Mouse (Mus musculus): ENCODE measurements at regions not wholly inside any gene's neighbourhood (a gene's known extent, or its start where the extent isn't known, plus 50 kb on each side); places are given as distances from the start of the nearest gene placed in this dataset.

DNA sequence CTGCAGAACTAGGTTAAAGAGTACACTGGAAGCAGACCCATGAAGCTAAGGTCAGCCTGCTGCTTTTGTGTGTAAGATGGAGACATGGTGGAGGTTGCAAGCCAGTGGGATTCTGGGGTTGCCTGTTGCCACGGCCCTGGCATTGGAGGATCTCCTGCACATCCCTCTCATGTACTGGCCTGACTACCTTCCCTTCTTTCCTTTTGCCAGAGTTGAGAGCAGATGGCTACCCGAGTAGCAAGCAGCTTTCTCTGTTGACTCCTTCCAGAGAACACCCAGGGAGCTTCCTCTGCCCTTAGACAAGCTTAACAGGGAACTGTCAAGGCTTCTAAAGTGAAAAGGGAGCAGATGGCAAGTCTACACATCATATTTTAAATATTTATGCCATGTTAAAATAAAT is 102.1 kb downstream of the 4930444P10Rik start:
- Histone ChIP-seq H3K4me3 (ENCODE audit: insufficient read depth in 1 of 2, low read depth in 2 of 2, low read length in 2 of 2) (no peak overlapping the region), H3K9ac (replicated peaks) (no peak overlapping the region), H3K36me3 (replicated peaks; ENCODE audit: control insufficient read depth, insufficient read depth, low read depth) (no peaks in the 10 kb centered on the region), H3K9me3 (ENCODE audit: control insufficient read depth, low read length) (no peaks in the 10 kb centered on the region), H3K4me2 (ENCODE audit: low read depth) (no peak overlapping the region), H3K27ac (no peak overlapping the region), H3K4me1 (replicated peaks; ENCODE audit: control insufficient read depth in 2 of 2, insufficient read depth in 2 of 2, low read length in 1 of 2) (no peaks in the 10 kb centered on the region), H3K27me3 (ENCODE audit: control insufficient read depth, insufficient read depth, low read length) (no peaks in the 10 kb centered on the region)
- WGBS (ENCODE audit: insufficient replicate concordance): 33% methylated on average over 2 of the region's 2 CpGs
- TF ChIP-seq EP300 (IDR thresholded peaks at IDR 0.05; ENCODE audit: low read depth) (no peak), CTCF (IDR thresholded peaks at IDR 0.05; ENCODE audit: low read depth) (no peak)
- no peak for ATAC-seq (ENCODE audit: insufficient read depth)
- DNase-seq (ENCODE audit: low read depth in 3 of 3, low spot score in 3 of 3): no peak

DNA sequence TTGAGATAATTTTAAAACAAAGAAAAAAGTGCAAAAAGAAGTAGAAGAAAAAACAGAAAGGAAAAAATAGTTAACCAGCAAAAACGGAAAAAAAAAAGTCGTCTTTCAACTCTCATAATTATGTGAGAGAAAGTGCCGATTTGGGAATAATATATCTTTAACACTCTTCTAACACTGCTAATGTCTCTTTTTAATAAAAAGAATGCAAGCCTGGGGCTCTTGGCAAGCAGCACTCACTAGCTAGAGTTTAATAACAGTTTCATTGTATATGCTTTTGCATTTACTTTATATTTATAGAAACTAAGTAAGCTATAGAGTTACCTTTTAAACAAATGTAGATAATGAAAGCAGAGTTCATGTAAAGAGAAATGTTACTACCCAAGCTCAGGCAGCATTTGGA is 107.5 kb downstream of the 4930444P10Rik start:
- 64% methylated on average over 3 of the region's 3 CpGs for WGBS (ENCODE audit: insufficient replicate concordance)
- TF ChIP-seq EP300 (IDR thresholded peaks at IDR 0.05; ENCODE audit: low read depth) (no peak), CTCF (IDR thresholded peaks at IDR 0.05; ENCODE audit: low read depth) (no peak)
- H3K9ac ChIP-seq (replicated peaks): no peak overlapping the region
- no peak overlapping the region for H3K4me3 ChIP-seq (ENCODE audit: insufficient read depth in 1 of 2, low read depth in 2 of 2, low read length in 2 of 2)
- no peaks in the 10 kb centered on the region for H3K27me3 ChIP-seq (ENCODE audit: control insufficient read depth, insufficient read depth, low read length)
- ATAC-seq (ENCODE audit: insufficient read depth): no peak
- H3K36me3 ChIP-seq (replicated peaks; ENCODE audit: control insufficient read depth, insufficient read depth, low read depth): no peaks in the 10 kb centered on the region
- no peak overlapping the region for H3K27ac ChIP-seq
- H3K4me1 ChIP-seq (replicated peaks; ENCODE audit: control insufficient read depth in 2 of 2, insufficient read depth in 2 of 2, low read length in 1 of 2): no peaks in the 10 kb centered on the region
- no peak for DNase-seq (ENCODE audit: low read depth in 3 of 3, low spot score in 3 of 3)
- no peaks in the 10 kb centered on the region for H3K9me3 ChIP-seq (ENCODE audit: control insufficient read depth, low read length)
- H3K4me2 ChIP-seq (ENCODE audit: low read depth): no peak overlapping the region

DNA sequence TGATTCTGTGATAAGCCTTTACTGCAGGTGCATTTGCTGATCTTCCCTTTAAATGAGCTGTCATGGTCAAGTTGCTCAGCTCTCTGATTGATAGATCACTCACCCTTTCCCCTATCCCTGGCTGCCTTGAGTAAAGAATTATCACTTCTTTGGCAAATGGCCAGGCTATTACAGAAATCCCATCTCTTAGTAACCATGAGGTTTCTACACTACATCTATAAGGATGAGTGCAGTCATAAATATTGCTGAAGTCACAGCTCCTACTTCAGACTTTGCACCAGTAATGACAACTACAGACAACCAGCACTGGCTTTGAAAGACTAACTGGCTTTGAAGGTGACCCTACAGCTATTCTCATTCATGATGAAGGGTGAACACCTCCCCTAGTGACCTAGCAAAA is 113.8 kb downstream of the 4930444P10Rik start:
- TF ChIP-seq CTCF (IDR thresholded peaks at IDR 0.05; ENCODE audit: low read depth) (no peak), EP300 (IDR thresholded peaks at IDR 0.05; ENCODE audit: low read depth) (no peak)
- Histone ChIP-seq H3K9me3 (ENCODE audit: control insufficient read depth, low read length) (no peaks in the 10 kb centered on the region), H3K4me1 (replicated peaks; ENCODE audit: control insufficient read depth in 2 of 2, insufficient read depth in 2 of 2, low read length in 1 of 2) (no peaks in the 10 kb centered on the region), H3K4me2 (ENCODE audit: low read depth) (no peak overlapping the region), H3K27me3 (ENCODE audit: control insufficient read depth, insufficient read depth, low read length) (no peaks in the 10 kb centered on the region), H3K4me3 (ENCODE audit: insufficient read depth in 1 of 2, low read depth in 2 of 2, low read length in 2 of 2) (no peak overlapping the region), H3K27ac (no peak overlapping the region), H3K9ac (replicated peaks) (no peak overlapping the region), H3K36me3 (replicated peaks; ENCODE audit: control insufficient read depth, insufficient read depth, low read depth) (no peaks in the 10 kb centered on the region)
- ATAC-seq (ENCODE audit: insufficient read depth): no peak
- no peak for DNase-seq (ENCODE audit: low read depth in 3 of 3, low spot score in 3 of 3)

DNA sequence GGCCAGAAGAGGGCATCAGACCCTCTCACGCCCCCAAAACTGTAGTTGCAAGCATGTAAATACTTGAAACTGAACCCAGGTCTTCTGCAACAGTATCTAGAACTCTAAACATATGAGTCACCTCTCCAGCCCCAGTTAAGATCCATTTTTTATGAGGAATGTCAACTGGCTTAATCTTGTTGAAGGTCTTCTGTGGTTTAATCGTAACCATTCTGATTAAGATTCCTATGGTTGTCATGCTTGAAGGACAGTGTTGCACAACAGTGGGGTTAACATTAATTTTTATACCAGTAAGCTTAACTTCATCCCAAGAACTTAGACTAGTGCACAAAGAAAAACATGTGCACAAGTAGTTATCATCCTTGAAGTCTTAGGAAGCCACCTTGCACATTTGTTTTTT is 133.5 kb downstream of the 4930444P10Rik start:
- H3K4me3 ChIP-seq (ENCODE audit: insufficient read depth in 1 of 2, low read depth in 2 of 2, low read length in 2 of 2): no peak overlapping the region
- 54% methylated on average over 2 of the region's 2 CpGs for WGBS (ENCODE audit: insufficient replicate concordance)
- no peak overlapping the region for H3K27ac ChIP-seq

DNA sequence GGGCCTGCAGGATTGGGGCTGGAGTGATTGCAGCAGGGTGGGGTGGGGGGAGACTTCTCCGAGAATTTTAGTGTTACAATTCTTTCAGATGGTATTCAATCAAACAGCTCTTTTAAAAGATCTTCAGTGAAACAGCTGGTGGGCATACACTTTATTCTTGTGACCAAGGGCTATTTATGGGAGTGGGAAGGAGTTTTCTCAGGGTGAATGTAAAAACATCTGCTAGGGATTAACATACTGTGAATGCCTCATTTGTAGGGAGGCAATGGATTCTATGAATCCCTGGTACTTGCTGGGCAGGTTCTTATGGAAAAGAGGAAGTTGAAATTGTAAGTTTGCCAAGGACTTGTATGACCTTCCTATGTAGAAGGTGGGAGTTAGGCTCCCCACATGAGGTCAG is 134.5 kb downstream of the 4930444P10Rik start:
- Histone ChIP-seq H3K27ac (no peak overlapping the region), H3K4me1 (replicated peaks; ENCODE audit: control insufficient read depth in 2 of 2, insufficient read depth in 2 of 2, low read length in 1 of 2) (no peaks in the 10 kb centered on the region), H3K4me3 (ENCODE audit: insufficient read depth in 1 of 2, low read depth in 2 of 2, low read length in 2 of 2) (no peak overlapping the region), H3K27me3 (ENCODE audit: control insufficient read depth, insufficient read depth, low read length) (no peaks in the 10 kb centered on the region), H3K36me3 (replicated peaks; ENCODE audit: control insufficient read depth, insufficient read depth, low read depth) (no peaks in the 10 kb centered on the region), H3K4me2 (ENCODE audit: low read depth) (no peak overlapping the region), H3K9me3 (ENCODE audit: control insufficient read depth, low read length) (no peaks in the 10 kb centered on the region), H3K9ac (replicated peaks) (no peak overlapping the region)
- ATAC-seq (ENCODE audit: insufficient read depth) (no peak), DNase-seq (ENCODE audit: low read depth in 3 of 3, low spot score in 3 of 3) (no peak)
- TF ChIP-seq EP300 (IDR thresholded peaks at IDR 0.05; ENCODE audit: low read depth) (no peak), CTCF (IDR thresholded peaks at IDR 0.05; ENCODE audit: low read depth) (no peak)
- 59% methylated on average over 1 of the region's 1 CpGs for WGBS (ENCODE audit: insufficient replicate concordance)

More for the DNA sequence above, 133.5 kb downstream of the 4930444P10Rik start:
- no peak overlapping the region for H3K4me2 ChIP-seq (ENCODE audit: low read depth)
- H3K9me3 ChIP-seq (ENCODE audit: control insufficient read depth, low read length): no peaks in the 10 kb centered on the region
- H3K36me3 ChIP-seq (replicated peaks; ENCODE audit: control insufficient read depth, insufficient read depth, low read depth): no peaks in the 10 kb centered on the region
- H3K27me3 ChIP-seq (ENCODE audit: control insufficient read depth, insufficient read depth, low read length): no peaks in the 10 kb centered on the region
- no peaks in the 10 kb centered on the region for H3K4me1 ChIP-seq (replicated peaks; ENCODE audit: control insufficient read depth in 2 of 2, insufficient read depth in 2 of 2, low read length in 1 of 2)
- DNase-seq (ENCODE audit: low read depth in 3 of 3, low spot score in 3 of 3) (no peak), ATAC-seq (ENCODE audit: insufficient read depth) (no peak)
- no peak overlapping the region for H3K9ac ChIP-seq (replicated peaks)
- no peak for TF ChIP-seq CTCF (IDR thresholded peaks at IDR 0.05; ENCODE audit: low read depth)
- TF ChIP-seq EP300 (IDR thresholded peaks at IDR 0.05; ENCODE audit: low read depth): no peak

DNA sequence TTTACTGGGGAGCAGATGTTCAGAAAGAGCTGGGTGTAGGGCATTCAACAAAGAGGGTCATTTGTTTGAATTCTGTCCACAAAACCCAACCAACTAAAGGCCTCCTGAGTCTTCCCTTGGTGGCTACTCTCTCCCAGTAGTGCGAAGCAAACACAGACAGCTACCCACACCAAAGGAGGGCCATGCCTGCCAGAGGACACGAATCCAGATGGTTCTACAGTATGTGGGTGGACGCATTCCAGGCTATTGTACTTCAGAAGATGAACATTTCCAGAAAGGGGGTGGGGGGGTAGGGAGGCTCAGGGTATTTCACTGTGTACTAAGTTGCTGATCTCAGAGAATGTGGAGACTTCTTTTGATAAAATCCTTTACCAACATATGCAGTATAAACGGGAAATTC is 149.5 kb downstream of the 4930444P10Rik start:
- no peaks in the 10 kb centered on the region for H3K27me3 ChIP-seq (ENCODE audit: control insufficient read depth, insufficient read depth, low read length)
- 57% methylated on average over 4 of the region's 4 CpGs for WGBS (ENCODE audit: insufficient replicate concordance)
- H3K9ac ChIP-seq (replicated peaks): no peak overlapping the region
- H3K9me3 ChIP-seq (ENCODE audit: control insufficient read depth, low read length): no peaks in the 10 kb centered on the region
- no peaks in the 10 kb centered on the region for H3K36me3 ChIP-seq (replicated peaks; ENCODE audit: control insufficient read depth, insufficient read depth, low read depth)
- no peak overlapping the region for H3K27ac ChIP-seq
- no peak overlapping the region for H3K4me3 ChIP-seq (ENCODE audit: insufficient read depth in 1 of 2, low read depth in 2 of 2, low read length in 2 of 2)
- no peak for TF ChIP-seq EP300 (IDR thresholded peaks at IDR 0.05; ENCODE audit: low read depth)
- no peak for TF ChIP-seq CTCF (IDR thresholded peaks at IDR 0.05; ENCODE audit: low read depth)
- H3K4me1 ChIP-seq (replicated peaks; ENCODE audit: control insufficient read depth in 2 of 2, insufficient read depth in 2 of 2, low read length in 1 of 2): no peaks in the 10 kb centered on the region
- H3K4me2 ChIP-seq (ENCODE audit: low read depth): no peak overlapping the region
- DNase-seq (ENCODE audit: low read depth in 3 of 3, low spot score in 3 of 3): no peak
- ATAC-seq (ENCODE audit: insufficient read depth): no peak

Measured in liver, embryonic 14.5 days (tissue).